Mouse (Mus musculus): ENCODE data around the gene Plcb1. TPM values are rescaled to one million over a fixed set of nuclear protein-coding genes. Genes with fewer than 3 reads are reported as not detected.
A peak's percentile ranks its signal among the peaks of the same experiment; 100 is the strongest.

The Plcb1 gene
- polyA plus RNA-seq, 1 experiment: 66.5 TPM

GRCm38 (mm10) chr2:135010371-135010770, 224.5 kb downstream of the Plcb1 start:
- peaks cover 2% of the 10 kb centered on the region; the same call in 1 of the 2 replicates for H3K4me1 ChIP-seq (ENCODE audit: control insufficient read depth, insufficient read depth, low read length)
- TF ChIP-seq CTCF (IDR thresholded peaks at IDR 0.05; ENCODE audit: extremely low read depth, insufficient read depth, low read length) (no peak), POLR2A (IDR thresholded peaks at IDR 0.05; ENCODE audit: extremely low read depth, insufficient read depth, low read length) (no peak)
- H3K27ac ChIP-seq (ENCODE audit: insufficient read depth, low read length): peak overlapping the region; percentile 77
- H3K4me3 ChIP-seq (ENCODE audit: insufficient read depth, low read length): no peak overlapping the region

GRCm38 (mm10) chr2:135015501-135015900, 229.6 kb downstream of the Plcb1 start:
- Histone ChIP-seq H3K4me1 (ENCODE audit: control insufficient read depth, insufficient read depth, low read length) (peaks cover 2% of the 10 kb centered on the region; the same call in 1 of the 2 replicates), H3K27ac (ENCODE audit: insufficient read depth, low read length) (no peak overlapping the region), H3K4me3 (ENCODE audit: insufficient read depth, low read length) (no peak overlapping the region)
- TF ChIP-seq CTCF (IDR thresholded peaks at IDR 0.05; ENCODE audit: extremely low read depth, insufficient read depth, low read length) (no peak), POLR2A (IDR thresholded peaks at IDR 0.05; ENCODE audit: extremely low read depth, insufficient read depth, low read length) (no peak)

- H3K27ac ChIP-seq (ENCODE audit: insufficient read depth, low read length): no peak overlapping the region
- TF ChIP-seq POLR2A (IDR thresholded peaks at IDR 0.05; ENCODE audit: extremely low read depth, insufficient read depth, low read length) (no peak), CTCF (IDR thresholded peaks at IDR 0.05; ENCODE audit: extremely low read depth, insufficient read depth, low read length) (no peak)
These were observed 232.4 kb downstream of the Plcb1 start for GRCm38 (mm10) chr2:135018275-135018674.

GRCm38 (mm10) chr2:135018708-135019107, 232.8 kb downstream of the Plcb1 start:
- no peaks in the 10 kb centered on the region for H3K4me1 ChIP-seq (ENCODE audit: control insufficient read depth, insufficient read depth, low read length)
- no peak overlapping the region for H3K4me3 ChIP-seq (ENCODE audit: insufficient read depth, low read length)
- TF ChIP-seq CTCF (IDR thresholded peaks at IDR 0.05; ENCODE audit: extremely low read depth, insufficient read depth, low read length) (no peak), POLR2A (IDR thresholded peaks at IDR 0.05; ENCODE audit: extremely low read depth, insufficient read depth, low read length) (no peak)
- H3K27ac ChIP-seq (ENCODE audit: insufficient read depth, low read length): no peak overlapping the region

More at GRCm38 (mm10) chr2:135018275-135018674, 232.4 kb downstream of the Plcb1 start:
- no peak overlapping the region for H3K4me3 ChIP-seq (ENCODE audit: insufficient read depth, low read length)
- H3K4me1 ChIP-seq (ENCODE audit: control insufficient read depth, insufficient read depth, low read length): no peaks in the 10 kb centered on the region

GRCm38 (mm10) chr2:135019588-135019987, 233.7 kb downstream of the Plcb1 start:
- no peaks in the 10 kb centered on the region for H3K4me1 ChIP-seq (ENCODE audit: control insufficient read depth, insufficient read depth, low read length)
- H3K4me3 ChIP-seq (ENCODE audit: insufficient read depth, low read length): no peak overlapping the region
- no peak overlapping the region for H3K27ac ChIP-seq (ENCODE audit: insufficient read depth, low read length)
- no peak for TF ChIP-seq POLR2A (IDR thresholded peaks at IDR 0.05; ENCODE audit: extremely low read depth, insufficient read depth, low read length)
- TF ChIP-seq CTCF (IDR thresholded peaks at IDR 0.05; ENCODE audit: extremely low read depth, insufficient read depth, low read length): no peak

- no peak overlapping the region for H3K27ac ChIP-seq (ENCODE audit: insufficient read depth, low read length)
These were observed 243.4 kb downstream of the Plcb1 start for GRCm38 (mm10) chr2:135029288-135029687.

GRCm38 (mm10) chr2:135029700-135030099, 243.8 kb downstream of the Plcb1 start:
- Histone ChIP-seq H3K4me1 (ENCODE audit: control insufficient read depth, insufficient read depth, low read length) (peaks cover 4% of the 10 kb centered on the region; the same call in 1 of the 2 replicates), H3K4me3 (ENCODE audit: insufficient read depth, low read length) (no peak overlapping the region), H3K27ac (ENCODE audit: insufficient read depth, low read length) (no peak overlapping the region)
- TF ChIP-seq CTCF (IDR thresholded peaks at IDR 0.05; ENCODE audit: extremely low read depth, insufficient read depth, low read length) (no peak), POLR2A (IDR thresholded peaks at IDR 0.05; ENCODE audit: extremely low read depth, insufficient read depth, low read length) (no peak)

More at GRCm38 (mm10) chr2:135029288-135029687, 243.4 kb downstream of the Plcb1 start:
- Histone ChIP-seq H3K4me3 (ENCODE audit: insufficient read depth, low read length) (no peak overlapping the region), H3K4me1 (ENCODE audit: control insufficient read depth, insufficient read depth, low read length) (peaks cover 4% of the 10 kb centered on the region; the same call in 1 of the 2 replicates)
- no peak for TF ChIP-seq CTCF (IDR thresholded peaks at IDR 0.05; ENCODE audit: extremely low read depth, insufficient read depth, low read length)
- TF ChIP-seq POLR2A (IDR thresholded peaks at IDR 0.05; ENCODE audit: extremely low read depth, insufficient read depth, low read length): no peak

- no peak overlapping the region for H3K27ac ChIP-seq (ENCODE audit: insufficient read depth, low read length)
- H3K4me3 ChIP-seq (ENCODE audit: insufficient read depth, low read length): no peak overlapping the region
- H3K4me1 ChIP-seq (ENCODE audit: control insufficient read depth, insufficient read depth, low read length): peaks cover 3% of the 10 kb centered on the region
- no peak for TF ChIP-seq POLR2A (IDR thresholded peaks at IDR 0.05; ENCODE audit: extremely low read depth, insufficient read depth, low read length)
These were observed 249.9 kb downstream of the Plcb1 start for GRCm38 (mm10) chr2:135035640-135036260.

GRCm38 (mm10) chr2:135048791-135049190, 262.9 kb downstream of the Plcb1 start:
- no peak overlapping the region for H3K27ac ChIP-seq (ENCODE audit: insufficient read depth, low read length)
- H3K4me1 ChIP-seq (ENCODE audit: control insufficient read depth, insufficient read depth, low read length): peaks cover 2% of the 10 kb centered on the region; the same call in 1 of the 2 replicates
- TF ChIP-seq POLR2A (IDR thresholded peaks at IDR 0.05; ENCODE audit: extremely low read depth, insufficient read depth, low read length) (no peak), CTCF (IDR thresholded peaks at IDR 0.05; ENCODE audit: extremely low read depth, insufficient read depth, low read length) (no peak)

GRCm38 (mm10) chr2:135049283-135049682, 263.4 kb downstream of the Plcb1 start:
- H3K4me1 ChIP-seq (ENCODE audit: control insufficient read depth, insufficient read depth, low read length): peaks cover 2% of the 10 kb centered on the region; the same call in 1 of the 2 replicates
- H3K4me3 ChIP-seq (ENCODE audit: insufficient read depth, low read length): no peak overlapping the region
- no peak for TF ChIP-seq CTCF (IDR thresholded peaks at IDR 0.05; ENCODE audit: extremely low read depth, insufficient read depth, low read length)
- no peak for TF ChIP-seq POLR2A (IDR thresholded peaks at IDR 0.05; ENCODE audit: extremely low read depth, insufficient read depth, low read length)
- H3K27ac ChIP-seq (ENCODE audit: insufficient read depth, low read length): no peak overlapping the region

More at GRCm38 (mm10) chr2:135048791-135049190, 262.9 kb downstream of the Plcb1 start:
- H3K4me3 ChIP-seq (ENCODE audit: insufficient read depth, low read length): no peak overlapping the region
